Mouse (Mus musculus): ENCODE measurements around the gene Dusp1. TPM values are rescaled to one million over a fixed set of nuclear protein-coding genes. Genes with fewer than 3 reads are reported as not detected.

Dusp1 gene
- 84.0 TPM for polyA plus RNA-seq (2014; fragmentation: Illumina TruSeq; extraction: RNeasy Lipid Tissue Mini Kit (QIAGEN cat#74804); ENCODE audit: low read depth, low replicate concordance)

DNA sequence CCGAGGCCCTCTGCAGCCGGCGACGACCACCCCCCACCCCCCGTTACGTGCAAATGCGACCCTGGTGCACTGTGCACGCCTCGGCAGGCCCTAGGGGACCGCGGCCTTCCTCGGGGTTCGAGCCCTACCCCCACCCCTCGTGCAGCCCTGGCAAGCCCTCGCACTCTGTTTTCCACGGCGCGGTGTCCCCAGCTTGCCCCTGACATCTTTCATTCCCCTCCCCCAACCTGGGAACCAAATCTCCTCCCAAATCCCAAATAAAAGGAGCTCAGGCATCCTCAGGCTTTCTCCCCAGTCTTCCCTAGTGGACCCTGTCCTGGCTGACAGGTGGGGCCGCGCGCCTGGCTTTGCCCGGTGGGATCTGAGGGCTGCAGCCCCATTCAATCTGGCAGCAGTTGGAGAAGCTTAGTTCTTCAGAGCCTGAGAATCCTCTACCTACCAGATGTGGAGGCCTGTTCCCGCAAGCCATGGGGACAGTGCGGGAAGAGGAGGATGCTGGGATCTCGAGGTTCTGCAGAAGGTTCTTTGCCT is at the start of gene Dusp1:
TSS of gene Dusp1 (minus strand) at position 478 of the 531 bp plus-strand sequence.

GRCm38 (mm10) chr17:26561290-26561640 is 663 bp downstream of the Dusp1 start, which contains the start of gene Ergic1:
TSS of gene Ergic1 (plus strand) at chr17:26561489.

Other genes with a start within 250 kb of the Dusp1 start
- gene Neurl1b, start 147.3 kb downstream of the Dusp1 start, polyA plus RNA-seq (2014; fragmentation: Illumina TruSeq; extraction: RNeasy Lipid Tissue Mini Kit (QIAGEN cat#74804); ENCODE audit: low read depth, low replicate concordance), result 2.3 TPM
- gene Ergic1, start 639 bp downstream of the Dusp1 start, polyA plus RNA-seq (2014; fragmentation: Illumina TruSeq; extraction: RNeasy Lipid Tissue Mini Kit (QIAGEN cat#74804); ENCODE audit: low read depth, low replicate concordance), result 165 TPM
- 277 TPM for gene Atp6v0e, start 101.1 kb upstream of the Dusp1 start, polyA plus RNA-seq (2014; fragmentation: Illumina TruSeq; extraction: RNeasy Lipid Tissue Mini Kit (QIAGEN cat#74804); ENCODE audit: low read depth, low replicate concordance)
- gene Crebrf, start 153.5 kb upstream of the Dusp1 start, polyA plus RNA-seq (2014; fragmentation: Illumina TruSeq; extraction: RNeasy Lipid Tissue Mini Kit (QIAGEN cat#74804); ENCODE audit: low read depth, low replicate concordance), result 19.7 TPM
- 29.3 TPM for gene Bnip1, start 218.9 kb upstream of the Dusp1 start, polyA plus RNA-seq (2014; fragmentation: Illumina TruSeq; extraction: RNeasy Lipid Tissue Mini Kit (QIAGEN cat#74804); ENCODE audit: low read depth, low replicate concordance)

Data from adipose tissue, adult 10 weeks (tissue).